Mouse (Mus musculus) G1E (cell line): ENCODE measurements at regions not wholly inside any gene's neighbourhood (a gene's known extent, or its start where the extent isn't known, plus 50 kb on each side); places are given as distances from the start of the nearest gene placed in this dataset.

ENCODE experiments used
- ATAC-seq: 2 replicates; pipeline ENCODE4 v1.8.0; 2016; ENCODE audit warnings: mild to moderate bottlenecking; ENCODE audit not compliant: insufficient number of reproducible peaks, poor library complexity, low FRiP score, severe bottlenecking; ENCODE audit errors: extremely low read depth
- DNase-seq: peaks from one replicate; pipeline ENCODE4 v3.0.0; 2012; ENCODE audit warnings: low spot score
- H3K27me3 ChIP-seq: 2 replicates; pipeline ENCODE4 v1.6.1; 2012; ENCODE audit warnings: mild to moderate bottlenecking, low read length, inconsistent platforms; ENCODE audit not compliant: insufficient read depth
- H3K36me3 ChIP-seq: replicated peaks from 2 replicates; pipeline ENCODE3; 2012; ENCODE audit warnings: mild to moderate bottlenecking, inconsistent platforms
- H3K4me1 ChIP-seq: 2 replicates; pipeline ENCODE4 v1.6.1; 2012; ENCODE audit warnings: low read depth, low read length, inconsistent platforms, mixed read lengths; ENCODE audit not compliant: insufficient read depth
- H3K4me3 ChIP-seq: 2 replicates; pipeline ENCODE4 v1.5.1; 2012; ENCODE audit warnings: low read depth, mild to moderate bottlenecking, inconsistent platforms, low read length, moderate library complexity, mixed read lengths
- H3K9me3 ChIP-seq: replicated peaks from 2 replicates; pipeline ENCODE4 v1.6.1; 2012; ENCODE audit warnings: inconsistent platforms
- CTCF ChIP-seq: IDR thresholded peaks from 2 replicates; pipeline ENCODE4 v1.5.1; 2012; ENCODE audit warnings: low read depth, low read length, inconsistent platforms, mixed read lengths
- GATA1 ChIP-seq: IDR thresholded peaks from 2 replicates; pipeline ENCODE4 v1.6.1; 2012; ENCODE audit warnings: borderline replicate concordance, low read length, inconsistent platforms, mixed read lengths
- GATA2 ChIP-seq: IDR thresholded peaks from 2 replicates; pipeline ENCODE4 v1.6.1; 2012; ENCODE audit warnings: low read depth, low read length, inconsistent platforms, borderline replicate concordance
- POLR2AphosphoS5 ChIP-seq: IDR thresholded peaks from 2 replicates; pipeline ENCODE4 v1.6.1; 2012; ENCODE audit warnings: low read depth, low read length, inconsistent platforms; ENCODE audit not compliant: insufficient replicate concordance
- TAL1 ChIP-seq: conservative IDR thresholded peaks from 2 replicates; pipeline ENCODE4 v1.6.1; 2012; ENCODE audit warnings: low read depth, low read length, inconsistent platforms, mixed read lengths

DNA sequence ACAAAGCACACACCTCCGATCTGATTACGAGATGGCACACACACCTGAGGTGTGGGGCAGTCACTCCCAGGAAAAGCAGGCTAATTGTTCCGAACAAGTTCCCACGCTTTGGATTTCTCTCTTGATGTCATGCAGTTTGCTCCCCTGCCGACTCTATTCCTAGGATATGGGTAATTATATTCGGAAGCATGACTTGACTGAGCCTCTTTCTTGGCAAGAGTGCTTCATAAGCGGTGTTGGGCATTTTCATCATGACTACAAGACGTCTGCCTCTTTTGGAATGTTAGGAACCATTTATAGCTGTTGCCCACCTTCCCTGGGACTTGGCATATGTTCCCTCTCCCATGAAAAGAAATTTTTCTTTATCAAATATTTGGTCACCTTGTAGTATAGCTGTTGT, 55.4 kb upstream of the Gm6793 start:
- no peak for DNase-seq
- H3K4me1 ChIP-seq: no peaks in the 10 kb centered on the region
- no peaks in the 10 kb centered on the region for H3K27me3 ChIP-seq
- H3K4me3 ChIP-seq: no peak overlapping the region
- no peaks in the 10 kb centered on the region for H3K36me3 ChIP-seq
- ATAC-seq: no peak
- no peak for TF ChIP-seq POLR2AphosphoS5
- no peak for TF ChIP-seq TAL1
- TF ChIP-seq GATA2: no peak
- TF ChIP-seq GATA1: no peak
- no peak for TF ChIP-seq CTCF
- H3K9me3 ChIP-seq: peaks cover 8% of the 10 kb centered on the region
